Mouse (Mus musculus) cerebellum, adult 8-10 months (tissue): ENCODE results near the gene Mturn.

Experiments
- DNase-seq: peaks from one replicate; pipeline ENCODE4 v3.0.0; 2022

Mturn gene

GRCm38 (mm10) chr6:54698691-54699476 is 17.5 kb downstream of the Mturn start:
- DNase-seq: no peak

DNA sequence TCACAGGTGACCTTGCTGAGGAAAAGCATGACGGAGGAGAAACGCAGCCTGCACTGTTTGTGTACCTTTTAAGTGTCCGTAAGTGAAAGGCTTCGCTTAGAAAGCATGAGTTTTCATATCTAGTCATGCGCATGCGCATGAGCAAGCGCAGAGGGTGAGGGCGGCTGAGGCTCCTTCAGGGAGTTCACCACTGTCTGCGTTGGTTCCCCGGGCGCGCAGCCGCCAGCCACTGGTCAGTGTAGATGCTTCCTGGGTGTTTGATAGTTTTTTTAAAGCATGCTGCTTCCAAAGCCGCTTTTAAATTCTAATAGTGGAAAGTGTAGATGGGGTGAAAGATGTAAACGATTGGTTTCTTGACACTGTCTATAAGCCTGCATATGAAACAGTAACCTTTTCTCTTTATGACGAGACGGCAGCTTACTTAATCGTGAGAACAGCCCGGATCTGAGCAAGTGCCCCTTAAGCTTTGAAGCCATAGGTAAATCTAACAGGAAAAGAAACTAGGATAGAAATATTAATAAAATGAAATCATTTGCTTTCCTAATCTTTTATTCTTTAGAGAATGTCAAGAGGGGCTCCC is 18.1 kb downstream of the Mturn start:
- DNase-seq: peak; percentile 77

GRCm38 (mm10) chr6:54700516-54700915 is 19.1 kb downstream of the Mturn start:
- DNase-seq: no peak

GRCm38 (mm10) chr6:54701901-54702300 is 20.5 kb downstream of the Mturn start:
- DNase-seq: no peak

GRCm38 (mm10) chr6:54703633-54704538 is 22.5 kb downstream of the Mturn start:
- DNase-seq: no peak

DNA sequence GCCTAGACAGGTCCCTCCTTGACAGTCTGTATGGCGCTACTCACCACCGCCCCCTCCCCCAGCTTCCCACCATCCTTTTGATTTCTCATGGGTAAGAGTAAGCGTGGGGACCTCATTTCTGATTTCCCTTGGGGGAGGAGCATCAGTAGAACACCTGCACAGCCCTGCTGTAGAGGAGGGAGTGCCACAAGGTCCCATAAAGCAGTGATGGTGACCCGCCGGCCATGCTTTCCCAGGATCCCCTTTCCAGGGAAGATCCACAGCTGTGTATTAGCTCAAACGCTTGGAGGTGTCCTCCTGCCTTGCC is 23.1 kb downstream of the Mturn start:
- DNase-seq: no peak

DNA sequence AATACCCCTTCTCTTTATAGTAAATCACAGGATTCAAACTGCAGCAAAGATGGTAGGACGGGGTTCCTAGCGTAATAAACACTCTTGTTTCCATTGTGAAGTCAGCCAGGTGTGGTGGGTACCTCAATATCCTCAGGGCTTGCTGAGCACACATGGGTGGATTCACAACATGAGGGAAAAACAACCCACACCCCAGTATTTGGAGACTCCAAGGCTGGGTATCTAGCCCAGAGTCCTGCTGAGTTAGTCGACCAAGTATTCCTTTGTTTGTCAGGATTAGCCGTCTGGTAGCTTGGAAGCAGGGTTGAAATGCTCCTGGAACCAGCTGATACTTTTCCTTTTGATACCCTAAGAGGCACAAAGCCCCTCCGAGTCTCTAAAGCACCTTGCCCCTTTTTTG is 23.4 kb downstream of the Mturn start:
- DNase-seq: no peak

- DNase-seq: peak; percentile 32
These were observed 24.0 kb downstream of the Mturn start for GRCm38 (mm10) chr6:54705387-54705909.

- DNase-seq: no peak
These were observed 24.7 kb downstream of the Mturn start for GRCm38 (mm10) chr6:54706099-54706498.

DNA sequence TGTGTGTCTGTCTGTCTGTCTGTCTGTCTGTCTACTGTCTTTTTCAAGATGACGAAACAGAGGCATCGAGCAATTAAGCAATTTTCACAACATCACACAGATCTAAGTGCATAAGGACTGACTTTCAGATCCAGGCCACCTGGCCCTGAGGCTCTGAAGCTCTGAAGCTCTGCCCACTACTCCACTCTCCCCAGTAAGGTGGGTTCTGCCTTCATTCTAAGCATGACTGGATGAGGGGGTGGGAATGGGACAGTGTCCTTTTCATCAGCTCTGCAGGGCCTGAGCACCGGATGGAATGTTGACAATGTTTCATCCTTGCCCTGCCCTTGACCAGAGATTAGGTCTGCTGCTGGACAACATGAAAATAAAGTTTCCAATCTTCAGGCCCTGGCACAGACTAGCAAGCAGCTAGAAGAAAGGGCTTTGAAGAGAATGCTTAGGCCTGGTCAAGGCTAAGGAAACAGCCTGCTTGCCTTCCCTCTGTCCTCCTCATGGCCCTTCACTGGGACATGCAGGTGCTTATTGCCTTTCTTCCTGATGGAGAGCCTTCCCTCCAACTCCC is 25.3 kb downstream of the Mturn start:
- no peak for DNase-seq

DNA sequence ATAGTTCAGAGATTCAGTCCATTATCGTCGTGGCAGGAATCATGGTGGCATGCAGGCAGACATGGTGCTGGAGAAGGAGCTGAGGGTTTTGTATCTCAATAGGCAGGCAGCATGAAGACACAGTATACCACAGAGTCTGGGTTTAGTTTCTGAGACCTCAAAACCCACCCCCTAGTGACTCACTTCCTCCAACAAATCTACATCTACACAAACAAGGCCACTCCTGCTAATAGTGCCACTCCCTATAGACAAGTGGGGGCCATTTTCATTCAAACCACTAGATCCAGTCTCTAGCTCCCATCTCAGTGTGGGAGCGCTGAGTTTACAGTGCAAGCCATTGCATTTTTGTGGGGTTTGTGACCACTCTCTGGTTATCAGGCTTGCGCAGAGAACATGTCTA is 27.2 kb downstream of the Mturn start:
- no peak for DNase-seq

- no peak for DNase-seq
These were observed 34.3 kb downstream of the Mturn start for GRCm38 (mm10) chr6:54715697-54716096.

DNA sequence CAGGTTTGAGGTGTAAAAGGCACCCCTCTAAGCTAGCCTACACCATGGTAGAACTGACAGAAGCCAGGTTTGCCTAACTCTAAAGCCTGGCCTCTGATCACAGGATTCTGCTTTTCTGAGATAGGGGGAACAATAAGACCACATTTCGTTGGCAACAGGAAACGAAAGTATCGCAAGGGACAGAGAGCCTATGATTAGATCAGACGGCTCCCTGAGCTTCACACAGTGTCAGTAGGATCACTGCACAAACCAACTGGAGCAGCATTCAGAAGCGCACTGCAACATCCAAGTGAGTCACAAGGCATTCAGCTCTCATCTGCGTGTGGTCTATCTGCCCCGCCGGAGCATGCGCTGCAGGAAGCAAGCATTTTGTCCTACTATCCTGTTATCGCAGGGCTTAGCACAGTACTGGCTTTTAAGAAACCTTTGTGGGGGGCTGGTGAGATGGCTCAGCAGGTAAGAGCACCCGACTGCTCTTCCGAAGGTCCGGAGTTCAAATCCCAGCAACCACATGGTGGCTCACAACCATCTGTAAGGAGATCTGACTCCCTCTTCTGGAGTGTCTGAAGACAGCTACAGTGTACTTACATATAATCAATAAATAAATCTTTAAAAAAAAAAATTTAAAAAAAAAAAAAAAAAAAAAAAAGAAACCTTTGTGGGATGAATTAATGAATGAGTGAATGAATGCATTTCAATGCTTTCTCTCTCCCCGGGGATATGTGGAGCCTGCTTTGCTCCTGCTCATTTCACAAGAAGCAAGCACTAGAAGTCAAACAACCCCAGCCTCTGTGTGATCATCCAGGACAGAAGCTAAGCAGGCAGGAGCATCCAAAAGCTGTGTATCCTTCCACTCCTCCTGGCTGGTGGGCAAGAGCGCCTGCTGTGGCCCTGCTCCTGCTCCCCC is 37.6 kb downstream of the Mturn start:
- DNase-seq: no peak

DNA sequence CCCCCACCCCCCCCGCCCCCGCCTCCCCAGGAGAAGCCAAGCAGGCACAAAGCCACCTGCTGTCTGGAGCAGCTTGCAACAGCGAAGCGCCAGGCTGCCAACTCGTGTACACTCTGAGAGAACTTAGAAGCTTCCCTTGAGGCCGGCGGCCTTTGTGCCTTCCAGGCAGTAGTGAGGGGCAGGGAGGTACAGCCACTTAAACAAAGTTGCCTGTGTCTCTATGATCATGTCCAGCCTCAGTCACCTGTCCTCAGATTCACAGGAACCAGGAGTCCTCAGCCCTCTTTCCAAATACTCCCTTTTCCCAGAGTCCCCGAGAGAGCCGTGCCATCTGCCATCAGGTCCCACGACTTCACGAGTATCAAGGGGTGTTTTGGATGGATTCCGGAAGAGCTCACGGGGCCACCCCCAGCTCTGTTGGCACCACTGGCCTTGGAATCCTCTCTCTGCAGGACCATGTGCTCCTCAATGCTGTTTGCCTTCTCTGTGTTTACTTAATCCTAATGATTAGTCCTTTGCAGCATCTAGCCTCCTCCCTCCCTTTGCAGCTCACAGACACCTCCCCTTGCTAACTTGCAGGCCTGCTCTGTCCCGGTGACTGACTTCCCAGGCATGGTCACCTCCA is 38.4 kb downstream of the Mturn start:
- no peak for DNase-seq

- DNase-seq: no peak
These were observed 39.3 kb downstream of the Mturn start for GRCm38 (mm10) chr6:54720512-54721251.

GRCm38 (mm10) chr6:54721252-54721635 is 39.8 kb downstream of the Mturn start:
- no peak for DNase-seq

GRCm38 (mm10) chr6:54726309-54726708 is 44.9 kb downstream of the Mturn start:
- DNase-seq: no peak

- no peak for DNase-seq
These were observed 45.4 kb downstream of the Mturn start for GRCm38 (mm10) chr6:54726796-54727195.

GRCm38 (mm10) chr6:54727416-54727815 is 46.0 kb downstream of the Mturn start:
- DNase-seq: no peak

DNA sequence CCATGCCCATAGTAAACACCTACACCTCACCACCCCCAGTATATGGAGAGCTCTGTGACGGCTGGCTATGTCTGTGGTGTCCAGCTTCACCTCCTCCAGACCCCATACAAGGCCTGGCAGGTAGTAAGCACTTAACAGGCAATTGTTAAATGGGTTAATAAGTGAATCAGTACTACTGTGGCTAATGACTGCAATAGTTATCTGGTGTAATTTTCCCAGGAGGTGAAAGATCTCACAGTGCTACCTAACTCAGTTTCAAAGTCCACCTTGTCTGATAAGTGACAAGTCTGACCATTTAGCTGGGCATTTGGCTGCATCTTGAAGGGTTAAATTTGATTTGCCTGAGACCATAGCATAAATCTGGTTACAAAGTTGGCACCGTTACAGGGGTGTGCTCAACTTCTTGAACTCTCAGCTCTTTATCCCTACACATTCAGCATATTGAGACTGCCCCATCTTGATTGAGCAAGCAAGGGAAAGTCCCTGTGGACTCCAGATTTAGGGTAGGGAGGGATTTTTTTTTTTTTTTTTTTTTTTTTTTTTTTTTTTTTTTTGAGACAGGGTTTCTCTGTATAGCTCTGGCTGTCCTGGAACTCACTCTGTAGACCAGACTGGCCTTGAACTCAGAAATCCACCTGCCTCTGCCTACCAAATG is 48.2 kb downstream of the Mturn start:
- no peak for DNase-seq
